Mouse (Mus musculus) naive thymus-derived CD4-positive, alpha-beta T cell, adult 2 months (primary cell): ENCODE measurements at regions not wholly inside any gene's neighbourhood (a gene's known extent, or its start where the extent isn't known, plus 50 kb on each side); places are given as distances from the start of the nearest gene placed in this dataset.

ENCODE experiments used
- DNase-seq: peaks from one replicate; pipeline ENCODE4 v3.0.0-alpha.2; 2011; ENCODE audit warnings: low read depth

DNA sequence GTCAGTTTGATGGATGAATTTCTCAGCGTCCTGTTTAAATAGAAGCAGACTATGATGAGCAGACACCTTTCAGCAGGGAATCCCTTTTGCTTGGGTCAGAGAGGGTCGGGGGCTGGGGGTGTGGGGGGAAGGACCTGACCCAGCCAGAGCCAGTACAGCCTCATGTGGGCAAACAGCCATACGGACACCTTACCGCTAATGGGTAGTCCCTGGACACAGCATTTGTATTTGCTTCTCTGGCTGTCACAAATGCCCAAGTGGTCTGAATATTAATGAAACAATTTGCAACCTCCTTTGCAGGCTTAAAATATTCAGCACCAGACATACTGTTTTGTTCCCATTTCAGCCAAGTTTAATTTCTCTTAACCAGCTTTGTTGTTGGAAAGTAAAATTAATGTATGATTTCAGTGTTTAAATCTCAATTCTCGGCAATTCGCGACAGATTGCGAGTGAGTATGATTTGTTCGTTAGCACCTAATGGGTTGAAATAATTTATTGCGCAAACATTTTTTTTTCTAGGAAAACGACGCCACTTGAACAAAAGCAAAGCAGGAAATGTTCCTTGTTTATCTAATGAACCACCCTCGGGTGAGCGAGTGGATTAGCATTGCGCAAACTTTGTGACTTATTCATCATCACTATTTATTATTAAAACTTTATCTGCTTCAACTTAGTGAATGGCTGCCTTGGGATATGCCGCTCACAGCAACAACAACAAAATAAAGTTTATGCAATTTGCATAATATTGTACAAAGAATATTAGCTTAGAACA lies 166.2 kb downstream of the Cdh26 start:
- no peak for DNase-seq

DNA sequence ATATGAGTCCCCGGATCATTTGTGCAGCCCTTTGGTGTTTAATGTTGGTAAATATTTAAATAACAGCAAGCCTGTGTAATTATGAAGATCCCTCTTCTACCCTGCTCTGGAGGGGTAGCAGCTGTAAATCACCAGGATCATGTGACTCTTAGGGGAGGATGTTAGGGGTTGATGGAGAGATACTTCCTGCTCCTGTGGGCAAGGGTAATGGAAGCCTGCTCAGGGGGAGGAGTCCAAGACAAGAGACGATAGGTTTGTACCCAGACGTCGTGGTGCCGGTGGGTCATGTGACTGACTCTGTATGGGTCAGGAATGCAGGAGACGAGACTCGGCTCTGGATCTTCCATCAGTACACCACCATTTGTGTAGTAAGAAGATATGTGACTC lies 166.7 kb downstream of the Cdh26 start:
- DNase-seq = no peak

DNA sequence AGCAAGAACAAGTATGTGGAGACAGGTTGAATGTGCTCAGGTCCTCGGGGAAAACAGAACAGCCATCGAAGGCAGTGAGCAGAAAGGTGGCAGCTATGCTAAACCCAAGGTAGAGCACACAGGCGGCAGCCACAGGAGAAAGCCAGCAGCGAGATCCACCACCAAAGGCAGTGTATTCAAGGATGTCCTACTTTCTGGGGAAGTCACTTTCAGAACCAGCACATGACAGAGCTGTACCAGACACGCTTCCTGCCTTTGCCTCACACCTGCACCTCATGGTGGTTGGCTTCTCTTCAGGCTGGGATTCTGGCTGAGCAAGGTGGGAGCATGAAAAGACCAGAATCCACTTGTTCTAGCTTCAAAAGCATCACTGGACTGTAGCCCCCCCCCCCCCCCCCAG lies 168.0 kb downstream of the Cdh26 start:
- no peak for DNase-seq

- no peak for DNase-seq
Observed at GRCm38 (mm10) chr2:178598836-178599235, 168.5 kb downstream of the Cdh26 start.

DNA sequence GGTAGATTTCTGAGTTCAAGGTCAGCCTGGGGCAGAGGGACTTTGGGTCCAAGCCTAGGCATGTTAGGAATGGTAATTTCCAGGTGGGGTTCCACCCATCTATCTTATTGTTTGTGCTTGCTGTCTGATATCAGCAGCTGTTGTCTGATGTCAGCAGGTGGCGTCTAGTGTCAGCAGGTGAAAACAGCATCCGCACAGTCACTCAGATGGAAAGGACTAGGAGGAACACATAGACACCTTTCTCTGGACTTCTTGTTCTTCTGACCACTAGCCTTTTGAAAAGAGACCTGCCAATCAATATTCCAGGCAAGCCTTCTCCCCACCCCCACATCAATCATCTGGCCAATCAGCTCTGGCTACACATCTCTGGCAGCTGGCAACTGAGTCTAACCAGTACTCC lies 173.1 kb downstream of the Cdh26 start:
- DNase-seq = no peak

DNA sequence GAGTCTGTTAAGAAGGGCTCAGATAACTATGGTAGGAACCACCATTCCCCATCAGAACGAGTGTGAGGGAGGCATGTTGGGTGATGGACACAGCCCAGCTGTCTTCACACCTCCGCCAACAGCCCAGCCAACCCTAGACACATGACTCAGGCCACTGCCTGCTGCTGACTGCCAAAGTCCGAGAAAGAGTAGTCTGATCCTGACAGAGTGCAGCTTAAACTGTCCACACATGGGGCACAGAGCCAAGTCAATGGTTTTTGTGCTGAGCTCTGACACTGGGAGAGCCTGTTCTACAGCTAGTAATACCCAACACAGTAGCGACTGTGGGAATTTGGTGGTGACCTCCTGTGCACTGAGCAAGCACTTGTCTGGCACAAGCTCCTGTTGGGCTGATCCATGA lies 176.4 kb downstream of the Cdh26 start:
- no peak for DNase-seq

DNA sequence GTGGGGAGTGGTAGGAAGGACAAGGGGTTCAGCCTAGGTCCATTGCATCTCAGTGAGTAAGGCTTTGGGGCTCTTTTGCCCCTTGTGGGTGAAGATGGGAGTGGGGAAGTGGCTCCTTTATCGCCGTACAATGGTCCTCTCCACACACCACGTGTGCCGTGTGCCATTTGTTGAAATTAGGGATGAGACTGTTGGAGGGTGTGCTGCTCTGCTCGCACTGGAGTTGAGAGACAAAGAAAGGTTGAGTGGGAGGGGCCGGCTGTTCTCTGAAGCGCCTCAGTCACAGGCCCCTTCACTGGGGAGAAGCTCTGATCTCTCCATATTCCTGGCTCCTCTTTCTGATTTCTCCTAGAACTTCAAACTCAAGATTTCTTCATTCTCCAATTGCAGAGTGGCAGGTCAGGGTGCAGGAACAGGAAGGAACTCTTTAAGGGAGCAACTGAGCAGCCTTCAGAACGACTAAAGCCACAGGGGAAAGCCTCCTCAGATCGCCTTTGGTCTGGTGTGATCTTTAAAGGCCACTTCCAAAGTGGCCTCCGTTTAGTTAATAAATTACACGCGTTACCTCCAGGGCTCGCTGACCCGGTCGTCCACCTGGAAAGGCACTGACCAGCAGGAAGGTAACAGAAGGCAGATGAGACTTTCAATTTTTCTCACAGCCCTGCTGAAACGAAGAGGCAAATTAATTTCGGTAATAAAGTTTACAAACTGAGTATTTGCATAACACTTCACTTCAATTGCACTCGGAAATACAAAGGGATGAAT lies 180.1 kb downstream of the Cdh26 start:
- DNase-seq = no peak

GRCm38 (mm10) chr2:178614761-178615160 lies 184.4 kb downstream of the Cdh26 start:
- DNase-seq = no peak

- no peak for DNase-seq
Observed at GRCm38 (mm10) chr2:178622801-178623200, 192.5 kb downstream of the Cdh26 start.

DNA sequence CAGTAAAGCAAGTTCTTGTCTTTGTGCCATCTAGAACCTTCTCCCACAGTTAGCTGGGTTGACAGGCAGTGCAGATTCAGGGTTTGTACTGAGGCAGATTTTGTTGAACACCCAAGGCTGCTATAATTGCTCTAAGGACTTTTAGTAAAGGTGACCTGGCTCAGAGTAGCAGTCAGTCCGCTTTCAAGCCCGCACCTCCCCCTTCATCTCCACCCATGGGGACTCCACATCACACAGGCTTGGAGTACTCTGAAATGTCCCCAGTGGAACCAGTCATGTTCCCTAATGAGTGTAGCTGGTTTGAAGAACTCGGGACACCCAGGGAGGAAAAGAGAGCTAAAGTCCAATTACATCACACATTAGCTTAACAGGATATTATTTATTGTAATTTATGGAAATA lies 194.1 kb downstream of the Cdh26 start:
- DNase-seq = no peak

DNA sequence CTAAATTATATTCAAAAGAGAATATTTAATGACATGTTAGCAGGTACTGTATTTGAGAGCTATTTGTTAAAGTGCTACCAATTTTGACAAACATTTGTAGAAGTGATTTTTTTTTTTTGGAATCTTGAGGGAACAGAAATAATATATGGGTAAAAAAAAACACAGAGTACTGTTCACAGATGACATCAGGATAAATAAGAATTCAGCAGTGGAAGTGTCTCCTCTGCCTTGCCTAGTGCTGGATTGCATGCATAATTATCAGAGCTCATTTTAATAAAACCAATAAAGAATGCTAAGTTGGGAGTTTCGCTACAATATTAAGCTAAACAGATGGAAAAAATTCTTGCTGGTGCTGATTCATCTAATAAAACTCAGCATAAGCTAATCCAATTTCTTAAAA lies 194.6 kb downstream of the Cdh26 start:
- DNase-seq = no peak

DNA sequence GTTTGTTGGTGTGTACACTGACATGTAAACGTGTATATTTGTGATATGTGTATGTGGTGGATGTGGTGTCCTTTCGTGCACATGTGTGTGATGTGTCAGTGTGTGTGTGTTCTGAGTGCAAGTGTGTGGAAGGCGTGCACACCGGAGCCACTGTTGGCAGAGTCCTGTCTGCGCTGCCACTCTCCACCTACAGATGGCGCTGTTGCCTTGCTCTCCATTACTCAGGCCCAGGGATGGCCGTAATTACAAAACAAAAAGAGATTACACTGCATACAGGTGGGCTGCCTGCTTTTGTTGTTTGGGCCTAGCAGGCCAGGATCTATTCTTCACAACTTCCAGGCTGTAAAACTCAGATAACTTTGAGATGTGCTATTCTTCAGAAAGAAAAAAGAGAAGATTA lies 199.4 kb downstream of the Cdh26 start:
- peak; percentile 10 for DNase-seq

DNA sequence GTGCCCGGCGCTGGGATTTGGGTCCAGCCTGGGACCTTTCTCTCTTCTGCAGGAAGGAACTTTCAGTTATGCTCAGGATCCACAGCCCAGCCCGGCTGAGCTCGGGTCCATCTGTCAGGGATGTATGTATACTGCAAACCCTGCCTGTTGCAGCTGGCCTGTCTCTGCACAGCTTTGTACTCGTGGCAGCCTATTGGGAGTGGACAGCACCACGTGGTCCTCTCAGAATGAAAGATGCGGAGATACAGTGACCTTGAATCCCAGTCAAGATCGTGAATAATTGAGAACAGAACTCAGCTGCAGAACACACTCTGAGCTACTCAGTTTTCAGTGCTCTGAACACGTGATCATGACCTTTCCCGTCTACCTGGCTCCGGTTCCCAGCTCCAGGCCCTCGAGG lies 200.2 kb downstream of the Cdh26 start:
- no peak for DNase-seq

- DNase-seq = no peak
Observed at GRCm38 (mm10) chr2:178631336-178631735, 201.0 kb downstream of the Cdh26 start.

DNA sequence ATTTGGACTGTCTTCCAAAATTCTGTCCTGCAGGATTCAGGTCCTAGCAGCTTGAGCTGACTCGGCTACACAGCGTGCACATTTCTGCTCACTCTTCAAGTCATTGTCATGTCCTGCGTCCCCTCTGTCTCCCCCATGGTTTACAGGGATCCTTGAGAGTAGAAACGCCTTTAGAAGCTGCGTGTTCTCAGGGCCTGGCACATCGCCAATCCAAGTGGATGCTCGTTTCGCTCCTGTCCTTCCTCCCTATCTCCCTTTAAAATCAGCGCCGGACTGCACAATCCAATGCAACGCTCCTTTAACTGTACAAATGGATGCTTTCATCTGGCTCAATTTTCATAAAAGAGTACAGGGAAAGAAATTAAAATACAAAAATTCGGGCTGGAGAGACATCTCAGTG lies 201.6 kb downstream of the Cdh26 start:
- no peak for DNase-seq

GRCm38 (mm10) chr2:178632831-178633585 lies 202.7 kb downstream of the Cdh26 start:
- DNase-seq = no peak

DNA sequence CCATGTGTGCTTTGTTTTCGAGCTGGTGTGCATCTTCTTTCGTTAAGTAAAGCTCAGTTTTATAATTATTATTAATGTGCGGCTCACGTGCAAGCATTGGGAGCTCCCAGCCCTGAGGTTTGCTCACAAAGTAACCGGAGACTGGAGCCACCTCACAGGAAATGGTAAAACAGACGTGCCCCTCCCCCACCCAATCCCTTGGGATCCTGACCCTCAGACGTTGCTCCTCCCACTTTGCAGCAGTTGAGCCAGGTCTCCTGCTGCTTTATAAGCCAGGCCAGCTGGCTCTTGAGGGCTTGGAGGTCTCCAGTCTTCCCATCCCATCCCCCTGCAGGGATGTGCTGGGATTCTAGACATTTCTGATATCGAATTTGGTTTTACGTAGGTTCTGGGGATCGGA lies 203.8 kb downstream of the Cdh26 start:
- no peak for DNase-seq

DNA sequence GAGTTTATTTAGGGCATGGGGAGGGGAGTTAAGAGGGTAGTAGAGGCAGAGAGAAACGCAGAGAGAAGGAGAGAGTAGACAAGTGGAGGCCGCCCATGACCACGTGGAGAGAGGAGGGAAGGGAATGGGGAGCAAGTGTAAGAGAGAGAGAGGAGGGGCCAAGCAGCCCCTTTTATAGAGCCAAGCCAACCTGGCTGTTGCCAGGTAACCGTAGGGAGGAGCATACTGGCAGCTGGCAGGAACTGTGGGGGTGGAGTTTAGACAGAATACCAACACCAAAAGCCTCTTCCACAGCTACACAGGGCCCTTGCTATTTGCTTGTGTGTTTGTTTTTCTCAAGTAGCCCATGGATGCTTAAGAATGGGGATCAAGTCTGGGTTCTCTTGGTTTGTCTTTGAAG lies 205.4 kb downstream of the Cdh26 start:
- DNase-seq = no peak

GRCm38 (mm10) chr2:178636901-178637300 lies 206.6 kb downstream of the Cdh26 start:
- no peak for DNase-seq

DNA sequence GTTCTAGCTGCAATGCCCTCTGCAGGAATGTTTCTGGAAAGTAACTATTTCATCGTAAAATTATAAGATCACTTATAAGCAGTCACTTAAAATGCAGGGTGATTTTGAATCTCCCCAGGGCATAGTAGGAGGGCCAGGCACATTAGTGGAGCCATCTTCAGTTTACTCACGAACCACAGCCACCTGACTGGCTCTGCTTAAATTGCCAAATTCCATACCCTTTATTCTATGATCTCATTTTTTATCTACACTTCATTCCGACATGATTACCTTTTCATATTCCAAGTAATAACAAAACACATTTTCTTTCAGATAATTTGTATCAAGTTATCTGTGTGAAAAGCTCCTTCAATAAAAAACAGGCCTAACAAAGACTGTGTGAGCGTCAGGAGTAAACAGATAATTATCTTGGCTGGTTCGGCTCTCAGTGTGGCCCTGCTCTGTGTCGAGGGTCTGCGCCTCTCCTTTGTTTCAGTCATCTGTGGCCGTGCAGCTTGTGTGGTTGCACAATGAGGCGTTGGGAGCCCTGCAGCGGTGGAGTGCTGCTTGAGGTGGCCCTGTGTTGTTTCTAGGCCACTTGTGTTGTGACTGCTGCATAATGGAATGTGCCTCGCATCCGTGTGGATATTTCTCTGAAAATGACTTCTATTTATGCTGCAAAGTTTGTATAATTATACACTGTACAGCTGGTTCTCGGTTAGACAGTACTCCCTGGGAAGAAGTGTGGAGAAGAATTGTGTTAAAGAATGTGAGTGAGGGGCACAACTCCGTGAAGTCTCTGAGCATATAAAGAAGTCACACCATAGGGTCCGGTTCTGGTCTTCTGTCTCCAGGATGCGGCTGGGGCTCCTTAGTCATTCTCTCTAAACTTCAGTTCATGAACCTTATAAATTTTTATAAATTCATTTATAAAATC lies 212.1 kb downstream of the Cdh26 start:
- DNase-seq = no peak

GRCm38 (mm10) chr2:178643053-178643402 lies 212.7 kb downstream of the Cdh26 start:
- DNase-seq = no peak

GRCm38 (mm10) chr2:178643841-178644240 lies 213.5 kb downstream of the Cdh26 start:
- DNase-seq = no peak
